Mouse (Mus musculus): ENCODE data around the gene Adamts15. TPM values are rescaled to one million over a fixed set of nuclear protein-coding genes. Genes with fewer than 3 reads are reported as not detected.

Adamts15 gene
- total RNA-seq, 2 experiments from 2014 or later, result 6.2 to 9.9 TPM

DNA sequence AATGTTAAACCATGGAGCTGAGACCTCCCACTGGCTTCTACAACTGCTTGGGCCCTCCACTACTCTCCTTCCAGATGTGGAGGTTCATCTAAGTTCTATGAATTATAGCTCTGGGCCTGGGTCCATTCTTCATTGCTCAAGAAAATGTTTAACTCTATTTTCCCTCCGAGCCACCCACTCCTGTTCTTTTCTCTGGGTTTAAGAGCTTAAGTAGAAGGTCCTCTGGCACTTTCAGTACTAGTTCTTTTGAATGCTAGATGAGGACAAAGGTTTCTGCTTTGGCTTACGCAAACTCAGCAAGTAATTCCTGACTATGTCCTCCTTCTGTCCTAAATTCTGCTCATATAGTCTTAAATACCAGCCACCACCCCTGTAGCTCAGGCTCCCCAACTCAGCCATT lies 6.5 kb upstream of the Adamts15 start:
- DNase-seq (ENCODE audit: low spot score in 2 of 2), result no peak

DNA sequence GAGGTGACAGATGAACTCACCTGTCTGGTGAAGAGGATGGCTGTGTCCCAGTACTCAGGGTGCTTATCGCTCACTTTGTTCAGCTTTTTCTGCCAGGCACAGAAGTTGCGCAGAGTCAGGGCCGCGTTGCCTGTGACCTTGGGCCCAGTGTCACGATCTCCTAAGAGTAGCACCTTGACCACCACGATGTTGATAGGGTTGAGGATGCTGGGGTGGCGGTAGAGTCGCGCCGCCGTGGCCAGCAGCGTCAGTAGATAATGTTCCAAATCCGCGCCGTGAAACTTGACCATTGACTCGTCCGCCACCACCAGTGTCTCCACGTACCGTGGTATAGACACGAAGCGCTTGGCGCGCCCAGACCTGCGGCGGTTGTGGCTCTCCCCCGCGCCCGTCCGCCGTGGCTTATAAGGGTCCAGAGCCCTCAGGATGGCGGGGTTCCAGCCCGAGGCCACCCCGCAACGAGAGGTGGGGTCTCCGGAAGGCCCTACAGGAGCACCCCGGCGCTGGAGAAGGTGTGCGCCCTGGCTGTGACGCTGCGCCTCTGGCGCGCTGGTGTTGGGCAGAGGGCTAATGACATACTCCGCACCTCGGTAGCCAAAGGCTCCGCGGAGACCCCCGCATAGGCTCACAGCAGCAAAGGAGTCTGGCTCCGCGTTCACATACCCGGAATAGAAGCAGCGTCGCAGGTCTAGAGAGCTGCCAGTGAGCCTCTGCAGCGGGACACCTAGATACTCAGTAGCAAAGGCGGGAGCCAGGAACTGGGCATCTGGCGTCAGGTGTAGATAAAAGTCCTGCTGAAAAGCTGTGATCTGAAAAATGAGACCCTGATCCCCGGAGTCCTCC lies 770 bp downstream of the Adamts15 start:
- no peak for DNase-seq (ENCODE audit: low spot score in 2 of 2)

DNA sequence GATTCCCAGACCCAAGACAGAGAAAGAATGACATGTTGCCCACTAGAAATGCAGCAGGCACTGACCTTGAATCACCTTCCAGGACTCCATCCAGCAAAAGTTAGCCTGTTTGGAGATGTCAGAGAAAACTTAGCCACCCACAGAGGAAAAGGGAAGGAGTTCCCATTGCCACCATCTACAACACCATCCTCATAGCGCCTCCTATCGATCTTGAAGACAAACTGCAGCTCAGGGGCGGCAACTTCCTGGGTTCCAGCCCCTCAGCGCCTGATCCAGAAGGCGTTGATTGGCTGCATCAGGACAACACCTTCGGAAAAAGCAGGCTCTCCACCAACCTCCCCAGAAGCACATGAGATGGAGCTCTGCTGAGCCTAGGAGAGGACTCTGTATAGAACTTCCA lies 1.5 kb downstream of the Adamts15 start:
- DNase-seq (ENCODE audit: low spot score in 2 of 2), result no peak

DNA sequence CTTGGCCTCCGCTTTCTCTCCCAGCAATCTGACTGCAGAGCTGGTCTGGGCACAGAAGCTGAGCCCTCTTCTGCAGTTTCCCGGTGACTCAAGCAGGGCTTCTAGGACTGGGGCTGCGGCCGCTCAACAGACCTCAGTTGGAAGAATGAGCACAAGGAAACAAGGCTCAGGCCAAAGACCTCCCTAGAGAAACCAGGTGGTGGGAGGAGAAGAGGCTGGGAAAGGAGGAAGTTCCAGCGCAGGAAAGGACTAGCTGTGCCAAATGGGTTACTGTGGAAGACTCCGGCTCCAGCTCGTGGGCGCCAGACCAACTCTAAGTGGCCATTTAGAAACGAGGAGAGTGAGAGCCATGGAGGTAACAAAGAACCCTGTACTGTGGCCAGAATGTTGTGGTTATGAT lies 2.6 kb downstream of the Adamts15 start:
- no peak for DNase-seq (ENCODE audit: low spot score in 2 of 2)

DNA sequence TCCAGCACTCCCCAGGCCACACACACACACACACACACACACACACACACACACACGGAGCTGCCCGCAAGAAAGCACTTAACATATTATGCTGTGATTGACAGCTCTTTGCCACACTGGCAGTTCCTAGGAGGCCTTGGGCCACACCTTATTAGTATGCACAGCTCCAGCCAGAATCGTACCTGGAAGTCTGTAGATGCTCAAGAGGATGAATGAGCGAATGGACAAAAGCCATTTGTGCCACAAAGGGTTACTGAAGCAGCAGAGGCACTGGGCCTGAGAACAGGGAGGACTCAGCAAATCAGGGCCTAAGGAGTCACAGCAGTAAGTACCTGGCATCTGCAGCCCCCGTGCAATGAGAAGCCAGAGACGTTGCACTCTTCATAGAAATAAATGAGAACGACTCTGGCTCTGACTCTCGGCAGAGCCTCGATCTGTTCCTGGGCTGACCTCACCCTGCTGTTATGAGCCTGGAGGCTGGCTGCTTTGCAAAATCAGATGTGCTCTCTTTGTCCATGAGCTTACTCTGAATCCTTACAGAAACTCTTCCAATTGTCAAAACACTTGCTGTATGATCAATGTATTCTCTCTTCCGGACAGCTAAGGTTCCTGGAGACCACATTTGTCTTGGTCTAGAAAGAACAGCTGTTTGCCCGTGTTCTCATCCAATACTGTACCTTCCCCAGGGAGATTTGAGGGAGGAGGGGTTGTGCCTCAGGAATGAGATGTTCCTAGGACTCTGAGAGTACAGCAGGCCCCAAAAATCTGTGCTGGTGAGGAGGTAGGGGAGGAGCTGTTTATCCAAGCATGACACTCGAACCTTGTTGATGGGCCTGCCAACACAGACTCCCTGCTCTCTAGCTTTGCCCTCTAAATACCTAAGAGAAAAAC lies 3.5 kb downstream of the Adamts15 start:
- DNase-seq (ENCODE audit: low spot score in 2 of 2), result no peak

DNA sequence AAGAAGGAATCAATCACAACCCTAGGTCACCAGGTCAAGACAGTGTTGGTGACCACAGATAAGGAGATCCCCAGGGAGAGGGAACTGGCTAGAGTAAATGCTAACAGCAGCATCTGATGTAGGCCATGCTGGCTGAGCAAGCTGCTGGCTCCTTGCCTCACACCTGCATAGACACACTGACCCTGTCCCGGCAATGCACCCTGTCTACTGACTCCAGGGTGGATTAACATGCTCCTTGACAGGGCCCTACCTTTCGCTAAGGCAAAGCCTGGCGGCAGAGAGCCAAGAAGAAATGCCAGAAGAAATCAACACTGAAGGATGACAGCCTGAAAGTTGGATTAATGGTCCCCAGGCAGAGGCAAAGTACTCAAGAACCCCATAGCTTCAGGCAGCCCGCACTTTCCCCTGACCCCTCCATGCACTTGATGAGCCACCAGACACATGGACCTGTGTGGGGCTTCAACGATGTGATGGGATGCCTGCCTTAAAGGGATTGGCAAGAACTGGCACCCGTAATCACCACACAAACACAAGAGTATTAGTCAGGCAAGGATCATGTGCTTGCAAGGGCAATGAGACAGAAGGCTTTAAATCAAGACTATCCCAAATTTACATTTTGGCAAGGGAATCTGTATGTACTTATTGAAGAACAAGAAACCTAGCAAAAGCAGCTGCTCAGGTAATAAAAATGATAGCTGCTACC lies 5.8 kb downstream of the Adamts15 start:
- DNase-seq (ENCODE audit: low spot score in 2 of 2), result no peak

DNA sequence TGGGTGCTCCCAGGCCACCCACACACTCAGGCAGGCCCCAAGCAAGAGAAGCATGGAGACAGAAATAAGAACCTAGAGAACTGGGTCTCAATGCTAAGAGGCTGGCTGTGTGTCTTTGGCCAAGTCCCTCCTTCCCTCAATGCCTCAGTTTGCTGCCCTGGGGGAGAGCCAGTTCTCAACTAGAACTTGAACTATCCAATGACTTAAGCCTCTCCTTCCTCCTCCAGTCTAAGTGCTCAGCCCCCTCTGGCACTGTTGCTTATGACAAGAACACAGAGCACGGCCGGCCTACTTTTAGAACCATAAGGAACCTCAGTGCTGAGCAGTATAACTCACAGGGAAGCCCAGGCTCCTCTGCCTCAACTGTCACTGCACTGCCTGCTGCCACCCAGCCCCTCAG lies 8.0 kb downstream of the Adamts15 start:
- DNase-seq (ENCODE audit: low spot score in 2 of 2), result no peak

DNA sequence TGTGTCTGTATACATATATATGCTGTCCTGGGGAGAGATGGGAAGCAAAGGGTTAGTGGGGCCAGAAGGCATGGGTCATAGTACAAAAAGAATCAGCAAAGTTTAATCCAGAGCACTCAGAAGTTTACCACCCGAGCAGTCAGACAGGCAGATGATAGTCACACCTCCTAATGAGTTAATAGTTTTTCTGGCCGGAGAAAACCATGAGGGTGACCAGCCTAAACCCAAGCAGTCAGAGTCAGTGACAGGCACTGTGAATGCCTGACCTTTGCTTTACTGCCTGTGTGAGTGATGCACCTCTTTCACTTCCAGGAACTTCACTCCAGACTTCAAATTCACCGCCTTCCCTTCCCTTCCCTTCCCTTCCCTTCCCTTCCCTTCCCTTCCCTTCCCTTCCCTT lies 8.8 kb downstream of the Adamts15 start:
- no peak for DNase-seq (ENCODE audit: low spot score in 2 of 2)

DNA sequence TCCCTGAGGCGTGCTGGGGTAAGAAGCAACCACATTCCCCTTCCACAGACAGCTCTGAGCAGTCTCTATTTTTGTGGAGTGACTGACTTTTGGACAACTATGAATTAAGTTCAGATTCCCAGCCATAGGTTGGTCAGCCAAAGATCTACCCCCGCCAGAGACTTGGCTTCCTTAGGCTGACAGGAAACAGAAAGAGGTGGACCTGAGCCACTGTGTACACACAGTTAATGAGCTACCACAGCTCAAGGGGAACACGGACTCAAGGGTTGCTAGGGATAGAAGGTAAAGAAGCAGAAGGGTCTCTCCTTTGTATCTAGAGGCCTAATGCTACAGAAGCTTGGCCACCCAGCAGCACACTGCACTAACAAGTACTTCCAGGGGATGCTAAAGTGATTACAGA lies 10.1 kb downstream of the Adamts15 start:
- DNase-seq (ENCODE audit: low spot score in 2 of 2), result no peak

DNA sequence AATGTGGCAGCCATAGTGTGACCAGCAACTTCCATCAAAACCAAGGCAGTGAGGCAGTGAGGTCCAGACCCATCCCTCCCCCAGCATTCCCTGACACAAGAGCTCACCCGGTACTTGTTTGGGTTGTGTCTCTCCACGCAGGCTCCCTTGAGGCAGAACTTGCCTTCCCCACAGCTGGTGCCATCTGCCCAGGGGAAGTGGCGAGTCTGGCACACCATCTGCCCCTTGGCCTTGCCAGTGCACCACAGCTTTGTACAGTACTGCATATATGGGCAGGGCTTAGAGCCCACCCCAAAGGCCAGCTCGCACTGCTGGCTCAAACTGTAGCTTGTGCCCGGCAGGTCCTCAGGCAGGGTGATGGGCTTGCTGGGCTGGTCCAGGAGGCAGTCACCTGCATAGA lies 11.8 kb downstream of the Adamts15 start:
- DNase-seq (ENCODE audit: low spot score in 2 of 2), result no peak

DNA sequence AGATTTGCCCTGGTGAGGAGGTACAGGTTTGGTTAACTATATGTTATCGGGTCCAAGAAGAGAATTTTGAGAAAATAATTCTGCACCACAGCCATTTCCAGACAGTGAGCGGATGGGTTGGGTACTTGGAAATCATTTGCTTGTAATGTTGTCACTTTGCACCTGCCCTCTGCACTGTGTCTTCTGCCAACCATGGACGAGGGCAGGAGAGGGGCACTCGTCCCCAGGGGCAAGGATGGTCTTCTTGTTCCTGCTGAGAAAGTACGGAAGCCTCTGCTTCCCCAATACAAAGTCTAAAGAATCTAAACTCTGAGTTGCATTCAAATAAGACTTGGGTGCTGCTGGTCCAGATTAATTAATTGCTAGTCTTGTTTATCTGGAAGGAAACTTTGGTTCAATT lies 13.3 kb downstream of the Adamts15 start:
- DNase-seq (ENCODE audit: low spot score in 2 of 2), result no peak

DNA sequence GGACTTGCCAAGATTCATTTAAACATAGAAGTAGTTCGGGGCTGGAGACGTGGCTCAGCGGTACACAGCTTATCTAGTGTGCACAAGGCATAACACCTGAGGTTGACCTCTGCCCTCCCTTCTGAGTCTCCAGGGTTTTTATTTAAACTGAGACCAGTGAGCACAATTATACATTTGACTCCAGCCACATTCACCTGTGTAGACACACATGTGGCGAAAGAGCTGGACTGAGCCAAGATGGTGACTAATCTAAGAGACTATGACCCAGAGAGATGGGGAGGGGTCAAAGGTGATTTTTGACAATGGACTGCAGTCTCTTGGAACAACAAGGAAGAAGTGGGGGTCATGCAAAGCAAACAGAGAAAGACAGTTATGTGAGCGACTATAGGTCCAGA lies 14.0 kb downstream of the Adamts15 start:
- no peak for DNase-seq (ENCODE audit: low spot score in 2 of 2)

DNA sequence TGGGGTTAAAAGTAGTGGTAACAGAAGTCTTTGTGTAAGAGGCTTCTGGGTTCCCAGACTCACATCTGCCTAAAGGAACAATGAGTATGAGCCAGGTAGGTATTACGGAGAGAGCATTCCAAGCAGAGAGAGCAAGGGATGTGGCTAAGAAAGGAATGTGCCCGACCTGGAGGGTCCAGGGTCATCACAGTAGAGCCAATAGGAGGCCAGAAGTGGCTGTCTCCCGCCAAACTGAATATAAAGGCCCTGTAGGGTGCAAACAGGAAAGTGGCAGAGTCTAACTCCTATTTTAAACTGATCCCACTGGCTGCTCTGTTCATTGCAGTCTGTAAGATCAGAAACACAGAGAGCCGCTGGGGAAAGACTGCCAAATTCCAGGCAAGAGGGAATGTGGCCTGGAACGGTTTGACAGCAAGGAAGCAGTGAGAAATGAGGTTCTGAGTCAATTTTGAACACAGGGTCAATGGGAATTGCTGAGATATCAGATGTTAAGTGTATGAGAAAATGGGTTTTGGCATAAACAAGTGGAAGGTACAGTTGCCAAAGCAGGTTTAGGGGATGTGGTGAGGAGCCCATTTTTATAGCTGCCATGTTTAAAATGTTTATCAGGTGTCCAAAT lies 14.5 kb downstream of the Adamts15 start:
- DNase-seq (ENCODE audit: low spot score in 2 of 2), result no peak

DNA sequence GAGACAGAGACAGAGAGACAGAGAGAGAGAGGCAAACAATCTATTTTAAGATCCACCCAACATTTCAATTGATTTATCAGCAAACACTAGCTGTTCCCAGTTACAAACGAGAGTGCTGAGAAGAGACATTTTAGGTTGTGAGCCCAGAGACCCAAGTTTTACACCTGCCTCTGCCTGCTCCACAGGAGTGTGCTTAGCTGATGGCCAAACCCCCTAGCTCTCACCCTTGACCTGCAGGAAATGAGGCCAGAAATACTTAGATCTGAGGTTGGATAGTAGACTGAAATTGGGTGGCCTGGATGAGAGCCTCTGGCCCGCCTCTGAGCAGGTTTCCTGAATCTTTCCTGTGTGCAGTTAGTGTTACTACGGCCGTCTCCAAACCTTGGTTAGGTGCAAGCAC lies 15.8 kb downstream of the Adamts15 start:
- DNase-seq (ENCODE audit: low spot score in 2 of 2), result no peak

DNA sequence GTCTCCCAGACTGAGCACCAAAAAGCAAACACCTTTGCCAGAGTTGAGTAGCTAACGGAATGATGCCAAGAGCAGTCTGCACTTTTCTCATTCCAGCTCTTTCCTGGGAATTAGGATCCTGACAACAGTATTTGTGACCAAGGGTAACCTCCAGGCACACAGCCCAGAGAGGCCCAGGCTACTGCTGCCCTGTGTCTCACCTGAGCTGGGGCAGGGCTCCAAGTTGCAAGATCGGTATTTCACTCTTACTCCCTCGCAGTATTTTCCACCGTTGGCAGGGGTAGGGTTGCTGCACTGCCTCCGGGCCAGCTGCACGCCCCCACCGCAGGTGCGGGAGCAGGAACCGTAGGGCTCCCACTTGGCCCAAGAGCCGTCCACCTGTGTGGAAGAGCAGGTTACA lies 16.4 kb downstream of the Adamts15 start:
- no peak for DNase-seq (ENCODE audit: low spot score in 2 of 2)

DNA sequence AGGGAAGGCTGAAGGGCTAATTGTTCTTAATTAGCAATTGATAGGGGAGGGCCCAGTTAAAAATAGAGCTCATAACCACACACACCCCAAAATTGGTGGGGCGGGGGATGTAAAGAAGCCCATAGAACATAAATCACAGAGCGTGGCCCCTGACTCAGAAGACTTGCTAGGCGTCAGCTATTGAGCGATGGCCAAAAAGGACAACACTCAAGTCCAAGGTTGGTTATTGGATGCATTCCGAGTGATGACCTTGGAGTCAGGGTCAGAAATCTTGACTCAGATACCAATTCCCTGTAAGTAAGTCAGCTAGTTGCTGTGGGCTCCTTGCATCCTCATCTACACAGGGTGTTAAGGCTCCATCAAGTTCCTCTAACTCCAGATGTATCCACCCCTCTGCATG lies 19.0 kb downstream of the Adamts15 start:
- no peak for DNase-seq (ENCODE audit: low spot score in 2 of 2)

DNA sequence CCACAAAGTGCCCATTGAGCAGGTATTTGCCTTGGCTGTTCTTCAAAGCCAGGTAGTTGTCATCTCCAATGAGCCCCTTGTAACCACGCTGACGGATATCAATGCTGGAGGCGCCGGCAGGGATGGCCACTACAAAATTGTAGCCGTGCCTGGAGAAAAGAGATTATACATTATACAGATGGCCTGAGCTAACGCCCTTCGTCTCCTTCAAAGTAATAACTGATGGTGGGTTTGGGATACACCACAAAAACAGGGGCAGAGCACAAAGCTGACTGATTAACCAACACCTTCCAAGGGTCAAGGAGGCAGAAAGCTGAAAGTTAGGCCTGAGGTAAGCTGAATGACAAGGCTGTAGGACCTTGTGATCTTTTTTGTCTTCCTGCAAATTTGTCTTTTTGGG lies 19.6 kb downstream of the Adamts15 start:
- no peak for DNase-seq (ENCODE audit: low spot score in 2 of 2)

DNA sequence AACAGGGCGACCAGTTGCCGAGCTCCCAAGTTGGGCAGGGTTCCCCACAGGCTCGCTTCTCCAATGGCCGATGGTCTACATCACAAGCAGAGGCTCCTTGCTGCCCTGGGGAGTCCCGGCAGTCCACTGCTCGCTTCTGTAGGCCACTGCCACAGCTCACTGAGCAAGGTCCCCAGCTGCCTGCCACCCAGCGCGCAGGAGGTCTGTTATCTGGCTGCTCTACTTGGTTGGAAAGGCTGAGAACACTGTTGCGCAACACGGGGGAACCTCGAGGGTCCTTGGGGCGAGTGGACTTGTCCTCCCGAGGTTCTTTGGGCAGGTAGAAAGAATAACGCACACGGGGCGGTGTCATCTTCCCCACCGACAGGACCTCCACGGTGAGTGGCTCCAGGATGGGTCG lies 20.1 kb downstream of the Adamts15 start:
- no peak for DNase-seq (ENCODE audit: low spot score in 2 of 2)

DNA sequence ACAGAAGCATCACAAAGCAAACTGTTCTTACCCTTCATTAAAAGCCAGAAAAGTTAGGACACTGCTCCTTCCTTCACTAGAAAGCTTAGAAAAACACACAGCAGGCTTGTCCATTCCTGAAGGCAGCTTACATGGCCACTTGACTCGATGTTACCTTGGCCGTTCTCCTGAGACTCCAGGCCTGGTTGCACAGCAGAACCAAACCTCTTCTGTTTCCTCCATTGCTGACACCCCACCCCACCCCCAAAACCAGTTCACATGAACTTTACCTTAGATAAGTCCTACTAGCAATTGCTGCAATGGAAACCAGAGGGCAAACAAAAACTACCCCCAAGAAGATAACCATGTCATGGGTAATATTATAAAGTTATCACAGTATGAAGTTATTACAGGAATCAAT lies 25.1 kb downstream of the Adamts15 start:
- no peak for DNase-seq (ENCODE audit: low spot score in 2 of 2)

DNA sequence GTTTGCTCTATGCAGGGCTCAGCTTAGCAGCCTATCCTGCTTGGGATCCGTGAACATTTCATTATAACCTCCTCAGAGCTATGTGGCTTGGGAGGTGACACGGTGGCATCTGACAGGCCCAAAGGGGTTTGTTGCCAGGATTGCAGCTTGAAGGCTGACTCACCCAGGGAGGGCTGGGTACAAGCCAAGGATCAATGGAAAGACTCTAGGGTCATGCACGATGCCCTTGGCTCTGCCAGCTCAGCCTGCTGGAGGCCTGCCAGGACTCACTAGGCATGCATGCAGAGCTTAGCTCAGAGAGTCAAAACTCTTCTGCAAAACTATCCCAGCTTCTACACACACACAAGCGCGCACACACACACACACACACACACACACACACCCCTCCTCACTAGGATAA lies 25.5 kb downstream of the Adamts15 start:
- DNase-seq (ENCODE audit: low spot score in 2 of 2), result no peak

DNA sequence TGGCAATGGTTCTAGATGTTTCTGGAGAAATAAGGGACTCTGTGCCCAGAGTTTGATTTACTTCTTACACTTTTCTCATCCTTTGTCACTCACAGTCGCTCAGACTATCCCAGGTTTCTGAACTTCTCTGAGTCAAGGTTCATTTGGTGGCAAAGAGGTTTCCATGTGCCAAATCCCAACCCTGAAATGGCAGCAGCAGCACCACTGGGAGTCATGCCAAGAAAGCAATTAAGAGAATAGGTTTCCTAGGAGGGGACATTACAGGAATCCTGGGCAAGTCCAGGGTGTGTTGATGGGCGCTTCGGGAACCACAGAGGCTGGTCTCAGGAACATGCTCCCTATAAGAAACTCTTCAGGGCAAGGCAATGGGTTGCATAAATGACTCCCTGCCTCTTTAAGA lies 26.6 kb downstream of the Adamts15 start:
- DNase-seq (ENCODE audit: low spot score in 2 of 2), result no peak

All from layer of hippocampus, postnatal 14 days (tissue).